Mouse (Mus musculus): ENCODE data around the gene Prkce. TPM values are rescaled to one million over a fixed set of nuclear protein-coding genes. Genes with fewer than 3 reads are reported as not detected.

Gene Prkce
- polyA plus RNA-seq, 1 experiment from 2014 or later = 9.6 TPM

DNA sequence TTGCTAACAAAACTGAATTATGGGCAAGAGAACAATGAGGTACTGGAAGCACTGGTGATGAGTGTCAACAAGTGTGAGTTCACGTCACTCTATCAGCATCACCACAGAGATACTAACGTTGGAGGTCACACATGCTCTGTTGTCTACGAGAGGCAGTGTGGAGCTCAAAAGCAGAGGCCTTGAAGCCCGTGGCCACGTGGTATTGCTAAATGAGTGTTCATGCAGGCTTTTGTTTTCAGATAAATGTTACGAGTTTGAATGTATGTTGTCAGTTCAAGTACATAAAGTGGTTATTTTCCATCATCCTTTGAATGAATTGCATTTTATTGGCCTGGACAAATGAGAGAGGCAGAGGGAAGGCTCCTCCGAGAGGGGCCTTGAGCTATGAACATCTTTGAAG is 276.3 kb downstream of the Prkce start:
- H3K36me3 ChIP-seq = no peaks in the 10 kb centered on the region
- peaks cover 22% of the 10 kb centered on the region for H3K4me1 ChIP-seq (replicated peaks)
- 49% methylated on average over 7 of the region's 7 CpGs for WGBS
- H3K9me3 ChIP-seq (replicated peaks) = no peaks in the 10 kb centered on the region
- H3K27me3 ChIP-seq = no peaks in the 10 kb centered on the region
- H3K4me3 ChIP-seq = no peak overlapping the region
- H3K9ac ChIP-seq = no peak overlapping the region
- no peak overlapping the region for H3K4me2 ChIP-seq
- H3K27ac ChIP-seq = no peak overlapping the region
- no peak for ATAC-seq (replicated peaks; ENCODE audit: insufficient number of reproducible peaks, insufficient read depth, low FRiP score, low read depth)

DNA sequence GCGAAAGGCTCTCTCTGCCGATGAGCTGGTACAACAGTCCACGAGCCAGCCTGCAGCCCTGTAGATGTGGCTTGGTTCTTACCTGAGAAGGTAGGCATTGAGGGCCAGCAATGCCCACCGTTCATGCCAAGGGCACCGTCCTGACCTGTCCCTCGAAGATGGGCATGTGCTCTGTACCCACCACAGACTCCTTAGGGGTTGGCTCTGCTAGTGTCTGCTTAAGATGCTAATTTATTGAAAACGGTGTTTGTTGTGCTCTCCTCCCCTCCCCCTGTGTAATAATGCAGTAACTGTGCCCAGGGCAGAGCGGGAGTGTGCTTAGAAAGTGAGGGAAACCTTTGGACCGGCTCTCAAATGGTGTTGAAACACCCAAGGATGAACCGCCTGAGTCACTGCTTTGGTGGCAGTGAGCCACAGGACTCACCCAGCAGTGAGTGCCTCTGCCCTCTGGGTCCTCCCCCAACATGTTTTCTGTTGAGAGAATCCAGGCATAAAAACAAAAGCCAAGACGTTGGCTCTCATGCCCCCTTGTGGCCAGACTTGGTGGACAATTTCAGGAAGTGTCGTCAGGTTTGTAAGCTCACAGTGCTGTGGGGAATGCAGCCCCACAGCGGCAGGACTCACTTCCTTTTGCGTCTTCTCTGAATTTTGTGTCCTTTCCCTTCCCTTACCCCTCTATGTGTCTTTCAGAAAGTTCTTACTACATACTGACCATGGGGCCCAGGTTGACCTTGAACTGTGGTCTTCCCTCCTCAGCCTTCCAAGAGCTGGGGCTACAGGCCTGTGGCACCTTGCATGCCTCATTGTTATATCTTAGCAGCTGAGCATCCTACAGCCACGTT is 277.2 kb downstream of the Prkce start:
- peak; percentile 92 for ATAC-seq (replicated peaks; ENCODE audit: insufficient number of reproducible peaks, insufficient read depth, low FRiP score, low read depth)
- Histone ChIP-seq H3K36me3 (no peaks in the 10 kb centered on the region), H3K27me3 (no peaks in the 10 kb centered on the region), H3K4me1 (replicated peaks) (peaks cover 13% of the 10 kb centered on the region), H3K4me3 (no peak overlapping the region), H3K9me3 (replicated peaks) (no peaks in the 10 kb centered on the region), H3K4me2 (peak overlapping the region; percentile 42), H3K27ac (peak overlapping the region; percentile 67), H3K9ac (peak overlapping the region; percentile 23; the same call in 1 of the 2 replicates)
- WGBS = 33% methylated on average over 15 of the region's 15 CpGs

DNA sequence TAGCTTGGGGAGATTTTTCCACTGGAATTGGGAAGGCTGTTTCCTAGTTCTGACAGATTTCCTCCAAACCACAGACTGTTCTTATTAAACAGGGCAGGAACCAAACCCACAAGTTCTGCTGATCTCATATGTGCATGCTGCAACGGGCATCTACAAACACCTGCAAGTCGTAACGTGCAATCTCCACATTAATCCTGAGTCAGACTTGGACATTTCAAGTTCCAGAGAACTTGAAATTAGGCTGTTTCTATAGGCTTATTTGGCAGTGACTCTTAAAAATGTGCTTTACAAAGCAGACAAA is 277.8 kb downstream of the Prkce start:
- ATAC-seq (replicated peaks; ENCODE audit: insufficient number of reproducible peaks, insufficient read depth, low FRiP score, low read depth) = no peak
- H3K9me3 ChIP-seq (replicated peaks) = no peaks in the 10 kb centered on the region
- H3K36me3 ChIP-seq = no peaks in the 10 kb centered on the region
- H3K4me1 ChIP-seq (replicated peaks) = peaks cover 13% of the 10 kb centered on the region
- 83% methylated on average over 3 of the region's 3 CpGs for WGBS
- peak overlapping the region; percentile 67 for H3K27ac ChIP-seq
- no peaks in the 10 kb centered on the region for H3K27me3 ChIP-seq
- no peak overlapping the region for H3K9ac ChIP-seq
- no peak overlapping the region for H3K4me3 ChIP-seq
- H3K4me2 ChIP-seq = no peak overlapping the region

DNA sequence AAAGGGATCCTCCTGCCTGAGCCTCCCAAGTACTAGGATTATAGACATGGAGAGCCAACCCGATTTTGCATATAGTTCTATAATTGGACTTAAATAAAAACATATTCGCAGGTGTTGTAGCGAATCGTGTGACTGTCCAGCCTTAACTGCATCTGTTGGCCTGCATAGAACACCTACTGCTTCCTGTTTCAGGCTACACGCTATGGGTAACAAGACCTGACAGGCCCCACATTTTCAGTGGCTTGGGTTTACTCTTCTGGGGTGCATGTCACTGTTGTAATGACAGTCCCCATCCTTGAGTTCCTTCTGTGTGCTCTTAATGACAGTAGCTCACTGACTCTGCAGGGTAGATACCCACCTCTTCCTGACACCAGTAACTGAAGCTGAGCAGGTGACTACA is 278.3 kb downstream of the Prkce start:
- H3K36me3 ChIP-seq = no peaks in the 10 kb centered on the region
- H3K27me3 ChIP-seq = no peaks in the 10 kb centered on the region
- no peak overlapping the region for H3K9ac ChIP-seq
- no peak overlapping the region for H3K27ac ChIP-seq
- 86% methylated on average over 5 of the region's 5 CpGs for WGBS
- H3K4me3 ChIP-seq = no peak overlapping the region
- H3K4me1 ChIP-seq (replicated peaks) = peaks cover 13% of the 10 kb centered on the region
- no peak overlapping the region for H3K4me2 ChIP-seq
- H3K9me3 ChIP-seq (replicated peaks) = no peaks in the 10 kb centered on the region
- ATAC-seq (replicated peaks; ENCODE audit: insufficient number of reproducible peaks, insufficient read depth, low FRiP score, low read depth) = no peak

DNA sequence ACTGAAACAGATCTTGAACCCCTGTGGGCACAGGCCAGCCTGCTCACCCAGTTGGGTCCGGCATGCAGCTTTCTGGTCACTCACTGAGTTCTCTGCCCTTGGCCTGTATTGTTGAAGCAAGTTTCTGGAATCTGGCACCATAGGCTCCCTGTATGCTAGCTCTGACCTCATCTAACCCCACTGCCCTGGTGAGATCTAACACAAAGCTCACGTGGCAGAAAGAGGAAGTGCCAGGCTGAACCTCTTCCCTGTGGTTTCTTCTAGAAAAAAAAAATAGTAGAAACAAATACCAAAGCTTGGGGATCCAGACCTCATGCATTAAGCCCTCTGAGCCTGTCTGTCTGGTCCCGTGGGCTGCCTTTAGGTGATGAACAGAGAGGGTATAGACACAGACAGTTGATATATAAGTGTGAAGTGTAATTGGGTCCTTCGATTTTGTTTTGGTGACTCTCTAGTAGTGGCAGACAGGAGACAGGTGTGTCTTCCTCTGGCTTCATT is 279.6 kb downstream of the Prkce start:
- Histone ChIP-seq H3K9me3 (replicated peaks) (no peaks in the 10 kb centered on the region), H3K4me1 (replicated peaks) (peaks cover 13% of the 10 kb centered on the region), H3K27me3 (no peaks in the 10 kb centered on the region), H3K27ac (no peak overlapping the region), H3K36me3 (no peaks in the 10 kb centered on the region), H3K4me3 (no peak overlapping the region), H3K9ac (no peak overlapping the region), H3K4me2 (no peak overlapping the region)
- WGBS = 81% methylated on average over 4 of the region's 4 CpGs
- ATAC-seq (replicated peaks; ENCODE audit: insufficient number of reproducible peaks, insufficient read depth, low FRiP score, low read depth) = no peak

DNA sequence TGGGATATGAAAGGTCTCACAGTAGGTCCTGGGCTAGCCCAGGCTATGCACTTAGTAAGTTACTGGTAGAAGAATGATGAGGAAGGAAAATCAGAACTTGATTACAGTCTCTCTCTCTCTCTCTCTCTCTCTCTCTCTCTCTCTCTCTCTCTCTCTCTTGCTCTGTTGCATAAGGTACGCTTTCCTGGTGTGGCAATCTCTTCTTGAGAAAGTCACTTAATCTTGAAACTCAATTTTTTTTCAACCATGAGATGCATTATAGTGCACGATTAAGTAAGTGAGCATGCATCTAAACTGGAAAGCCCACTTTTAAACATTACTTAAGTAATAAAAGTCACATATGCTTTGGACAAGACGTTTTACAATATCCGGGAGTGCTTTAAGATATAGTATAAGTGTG is 285.3 kb downstream of the Prkce start:
- no peaks in the 10 kb centered on the region for H3K9me3 ChIP-seq (replicated peaks)
- H3K27me3 ChIP-seq = no peaks in the 10 kb centered on the region
- H3K27ac ChIP-seq = no peak overlapping the region
- peaks cover 16% of the 10 kb centered on the region for H3K4me1 ChIP-seq (replicated peaks)
- WGBS = 88% methylated on average over 4 of the region's 4 CpGs
- H3K4me3 ChIP-seq = no peak overlapping the region
- H3K36me3 ChIP-seq = no peaks in the 10 kb centered on the region
- no peak for ATAC-seq (replicated peaks; ENCODE audit: insufficient number of reproducible peaks, insufficient read depth, low FRiP score, low read depth)
- no peak overlapping the region for H3K4me2 ChIP-seq
- no peak overlapping the region for H3K9ac ChIP-seq

- no peaks in the 10 kb centered on the region for H3K36me3 ChIP-seq
- H3K27ac ChIP-seq = no peak overlapping the region
- ATAC-seq (replicated peaks; ENCODE audit: insufficient number of reproducible peaks, insufficient read depth, low FRiP score, low read depth) = no peak
- peaks cover 16% of the 10 kb centered on the region for H3K4me1 ChIP-seq (replicated peaks)
- H3K9me3 ChIP-seq (replicated peaks) = no peaks in the 10 kb centered on the region
- H3K4me2 ChIP-seq = no peak overlapping the region
- no peak overlapping the region for H3K9ac ChIP-seq
- H3K27me3 ChIP-seq = no peaks in the 10 kb centered on the region
- WGBS = 81% methylated on average over 14 of the region's 14 CpGs
- no peak overlapping the region for H3K4me3 ChIP-seq
These were observed 286.2 kb downstream of the Prkce start for GRCm38 (mm10) chr17:86453673-86454350.

DNA sequence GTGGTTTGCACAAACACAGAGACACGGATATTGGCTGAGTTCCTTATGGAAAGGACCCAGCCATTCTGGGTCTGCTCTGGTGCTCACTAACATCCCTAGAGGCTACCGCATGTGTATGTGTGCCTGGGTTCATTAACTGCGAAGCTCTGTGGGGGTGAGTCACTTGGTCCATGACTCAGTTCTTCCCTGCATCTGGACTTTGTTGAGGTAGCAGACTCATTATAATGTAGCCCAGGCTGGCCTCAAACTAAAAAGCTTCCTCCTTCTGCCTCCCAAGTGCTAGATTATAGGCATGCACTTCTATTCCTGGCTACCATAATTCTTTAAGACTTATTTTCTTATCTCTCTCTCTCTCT is 286.7 kb downstream of the Prkce start:
- H3K27me3 ChIP-seq = no peaks in the 10 kb centered on the region
- no peak for ATAC-seq (replicated peaks; ENCODE audit: insufficient number of reproducible peaks, insufficient read depth, low FRiP score, low read depth)
- H3K27ac ChIP-seq = no peak overlapping the region
- peaks cover 16% of the 10 kb centered on the region for H3K4me1 ChIP-seq (replicated peaks)
- no peak overlapping the region for H3K9ac ChIP-seq
- no peaks in the 10 kb centered on the region for H3K36me3 ChIP-seq
- no peak overlapping the region for H3K4me3 ChIP-seq
- no peaks in the 10 kb centered on the region for H3K9me3 ChIP-seq (replicated peaks)
- H3K4me2 ChIP-seq = no peak overlapping the region
- WGBS = 76% methylated on average over 3 of the region's 3 CpGs

DNA sequence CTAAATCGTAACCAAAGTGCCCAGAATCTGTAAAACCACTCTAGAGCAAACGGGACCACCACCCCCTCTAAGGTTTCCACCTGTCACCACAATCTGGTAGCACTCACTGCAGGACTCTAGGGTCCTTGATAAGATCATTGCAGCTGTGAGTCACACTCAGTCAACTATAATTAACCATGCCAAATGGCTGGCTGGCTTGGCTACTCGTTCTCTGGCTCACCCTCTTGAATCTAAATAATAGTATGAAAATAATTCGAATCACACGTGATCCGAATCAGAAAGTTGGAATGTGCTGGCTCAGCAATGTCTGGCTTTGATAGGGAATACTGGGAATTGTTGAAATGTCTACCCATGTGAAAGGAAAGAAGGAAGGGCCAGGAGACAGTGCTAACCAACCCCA is 288.9 kb downstream of the Prkce start:
- no peaks in the 10 kb centered on the region for H3K27me3 ChIP-seq
- H3K9ac ChIP-seq = no peak overlapping the region
- H3K36me3 ChIP-seq = no peaks in the 10 kb centered on the region
- WGBS = 26% methylated on average over 6 of the region's 6 CpGs
- H3K27ac ChIP-seq = peak overlapping the region; percentile 45
- H3K4me2 ChIP-seq = no peak overlapping the region
- ATAC-seq (replicated peaks; ENCODE audit: insufficient number of reproducible peaks, insufficient read depth, low FRiP score, low read depth) = no peak
- no peak overlapping the region for H3K4me3 ChIP-seq
- H3K9me3 ChIP-seq (replicated peaks) = no peaks in the 10 kb centered on the region
- peaks cover 24% of the 10 kb centered on the region for H3K4me1 ChIP-seq (replicated peaks)

DNA sequence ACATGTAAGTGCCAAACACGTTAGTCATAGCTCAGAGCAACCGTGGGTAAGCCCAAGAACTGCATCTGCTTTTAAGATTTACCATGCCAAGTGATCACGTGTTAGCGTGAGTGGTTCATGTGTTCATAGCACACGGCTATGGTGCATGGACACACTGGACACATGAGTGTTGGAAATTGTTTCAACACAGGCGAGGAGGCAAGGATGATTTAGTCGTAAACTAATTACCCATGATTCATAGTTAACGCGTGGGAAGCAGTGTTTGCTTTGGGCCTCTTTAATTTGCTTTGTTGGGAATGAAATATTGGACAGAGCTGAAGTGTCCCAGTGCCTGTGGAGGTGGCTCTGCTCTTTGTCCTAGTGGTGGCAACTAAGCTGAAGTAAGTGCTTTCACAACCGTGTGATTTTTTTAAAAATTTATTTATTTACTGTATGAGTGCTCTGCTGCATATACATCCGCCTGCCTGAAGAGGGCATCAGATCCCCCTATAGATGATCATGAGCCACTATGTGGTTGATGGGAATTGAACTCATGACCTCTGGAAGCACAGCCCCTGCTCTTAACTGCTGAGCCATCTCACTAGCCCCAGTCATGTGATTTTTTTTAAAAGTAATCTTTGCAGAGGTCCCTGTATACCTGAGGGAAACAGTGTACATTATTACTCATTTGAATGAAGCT is 290.9 kb downstream of the Prkce start:
- peaks cover 24% of the 10 kb centered on the region for H3K4me1 ChIP-seq (replicated peaks)
- 82% methylated on average over 11 of the region's 11 CpGs for WGBS
- H3K27ac ChIP-seq = no peak overlapping the region
- no peak overlapping the region for H3K4me2 ChIP-seq
- no peak for ATAC-seq (replicated peaks; ENCODE audit: insufficient number of reproducible peaks, insufficient read depth, low FRiP score, low read depth)
- H3K9me3 ChIP-seq (replicated peaks) = no peaks in the 10 kb centered on the region
- no peaks in the 10 kb centered on the region for H3K36me3 ChIP-seq
- no peak overlapping the region for H3K9ac ChIP-seq
- H3K27me3 ChIP-seq = no peaks in the 10 kb centered on the region
- H3K4me3 ChIP-seq = no peak overlapping the region

GRCm38 (mm10) chr17:86460645-86461430 is 293.3 kb downstream of the Prkce start:
- H3K4me2 ChIP-seq = no peak overlapping the region
- H3K27me3 ChIP-seq = no peaks in the 10 kb centered on the region
- no peak overlapping the region for H3K4me3 ChIP-seq
- no peaks in the 10 kb centered on the region for H3K36me3 ChIP-seq
- H3K4me1 ChIP-seq (replicated peaks) = peaks cover 24% of the 10 kb centered on the region
- WGBS = 68% methylated on average over 17 of the region's 17 CpGs
- H3K9ac ChIP-seq = no peak overlapping the region
- ATAC-seq (replicated peaks; ENCODE audit: insufficient number of reproducible peaks, insufficient read depth, low FRiP score, low read depth) = no peak
- H3K27ac ChIP-seq = no peak overlapping the region
- H3K9me3 ChIP-seq (replicated peaks) = no peaks in the 10 kb centered on the region
